Mouse (Mus musculus) heart, embryonic 16.5 days (tissue): Measurements from ENCODE around the gene Arpc1b. TPM values are rescaled to one million over a fixed set of nuclear protein-coding genes. Genes with fewer than 3 reads are reported as not detected.

Source experiments
- ATAC-seq: fragments of 200-750 bp; cut with Nextera tagmentation; replicated peaks from 2 replicates; pipeline ENCODE4 v1.8.0; 2017; ENCODE audit warnings: moderate number of reproducible peaks; ENCODE audit not compliant: insufficient read depth, low FRiP score; ENCODE audit errors: extremely low read depth
- H3K27ac ChIP-seq: fragments of 300-500 bp; sonication (generic); 2 replicates; pipeline ENCODE4 v1.5.1; 2014; ENCODE audit warnings: mild to moderate bottlenecking, low read length, control low read depth, moderate library complexity
- H3K27me3 ChIP-seq: fragments of 300-500 bp; sonication (generic); 2 replicates; pipeline ENCODE4 v1.6.1; 2014; ENCODE audit warnings: low read length, mixed read lengths; ENCODE audit not compliant: control insufficient read depth, insufficient read depth
- H3K36me3 ChIP-seq: fragments of 300-500 bp; sonication (generic); 2 replicates; pipeline ENCODE4 v1.6.1; 2014; ENCODE audit not compliant: control insufficient read depth, insufficient read depth
- H3K4me1 ChIP-seq: fragments of 300-500 bp; sonication (generic); 2 replicates; pipeline ENCODE4 v1.6.1; 2014; ENCODE audit warnings: low read length, mixed read lengths; ENCODE audit not compliant: control insufficient read depth, insufficient read depth
- H3K4me2 ChIP-seq: fragments of 300-500 bp; sonication (generic); 2 replicates; pipeline ENCODE4 v1.6.1; 2014; ENCODE audit warnings: low read depth, mild to moderate bottlenecking, control low read depth, low read length
- H3K4me3 ChIP-seq: fragments of 300-500 bp; sonication (generic); 2 replicates; pipeline ENCODE4 v1.5.1; 2014; ENCODE audit warnings: mild to moderate bottlenecking, control low read depth, low read length
- H3K9ac ChIP-seq: fragments of 300-500 bp; sonication (generic); 2 replicates; pipeline ENCODE4 v1.6.1; 2014; ENCODE audit warnings: low read length, control low read depth
- H3K9me3 ChIP-seq: fragments of 300-500 bp; sonication (generic); replicated peaks from 2 replicates; pipeline ENCODE4 v1.6.1; 2016; ENCODE audit warnings: low read length; ENCODE audit not compliant: control insufficient read depth
- WGBS: fragments of 180-500 bp; shearing (Covaris S2); extraction: QIAGEN DNeasy Blood & Tissue Kit; methylation state at CpG from one replicate; pipeline ENCODE4 v1.1.7; 2014; 5-methylcytosine and 5-hydroxymethylcytosine counted together
- polyA plus RNA-seq: library from polyadenylated mRNA; unstranded; fragments of >200 nt; fragmentation: Nextera tagmentation; extraction: Ambion mirVana; gene quantifications from 2 replicates; pipeline ENCODE4 v1.2.1, GENCODE M21; 2015

The Arpc1b gene
- polyA plus RNA-seq, 1 experiment from 2014 or later = 300 TPM

DNA sequence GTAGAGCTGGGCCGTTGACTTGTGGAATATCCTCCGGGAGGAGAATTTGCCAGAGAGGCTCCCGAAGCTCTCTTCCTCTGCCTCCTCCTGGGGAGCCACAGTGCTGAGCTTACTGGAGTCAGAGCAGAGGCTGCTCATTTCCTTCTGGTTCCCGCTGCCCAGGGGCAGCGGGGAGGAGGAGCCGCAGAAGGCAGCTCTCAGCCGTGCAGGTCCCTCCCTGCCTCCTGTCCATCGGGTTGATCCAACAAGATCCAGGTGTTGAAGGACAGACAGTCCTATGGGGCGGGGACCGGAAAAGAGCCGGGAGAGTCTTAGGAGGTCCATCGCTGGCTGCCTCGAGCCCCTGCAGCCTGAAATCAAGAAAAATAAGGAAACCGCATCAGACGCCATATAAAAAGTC is 51.2 kb downstream of the Arpc1b start:
- Histone ChIP-seq H3K4me2 (no peak overlapping the region; the same call in 1 of the 2 replicates), H3K9me3 (no peaks in the 10 kb centered on the region), H3K9ac (no peak overlapping the region), H3K36me3 (peaks cover 3% of the 10 kb centered on the region; the same call in 1 of the 2 replicates), H3K27ac (peak overlapping the region; percentile 24; the same call in 1 of the 2 replicates), H3K4me3 (no peak overlapping the region), H3K27me3 (no peaks in the 10 kb centered on the region), H3K4me1 (peaks cover 18% of the 10 kb centered on the region)
- 77% methylated on average over 15 of the region's 15 CpGs for WGBS
- ATAC-seq = no peak

DNA sequence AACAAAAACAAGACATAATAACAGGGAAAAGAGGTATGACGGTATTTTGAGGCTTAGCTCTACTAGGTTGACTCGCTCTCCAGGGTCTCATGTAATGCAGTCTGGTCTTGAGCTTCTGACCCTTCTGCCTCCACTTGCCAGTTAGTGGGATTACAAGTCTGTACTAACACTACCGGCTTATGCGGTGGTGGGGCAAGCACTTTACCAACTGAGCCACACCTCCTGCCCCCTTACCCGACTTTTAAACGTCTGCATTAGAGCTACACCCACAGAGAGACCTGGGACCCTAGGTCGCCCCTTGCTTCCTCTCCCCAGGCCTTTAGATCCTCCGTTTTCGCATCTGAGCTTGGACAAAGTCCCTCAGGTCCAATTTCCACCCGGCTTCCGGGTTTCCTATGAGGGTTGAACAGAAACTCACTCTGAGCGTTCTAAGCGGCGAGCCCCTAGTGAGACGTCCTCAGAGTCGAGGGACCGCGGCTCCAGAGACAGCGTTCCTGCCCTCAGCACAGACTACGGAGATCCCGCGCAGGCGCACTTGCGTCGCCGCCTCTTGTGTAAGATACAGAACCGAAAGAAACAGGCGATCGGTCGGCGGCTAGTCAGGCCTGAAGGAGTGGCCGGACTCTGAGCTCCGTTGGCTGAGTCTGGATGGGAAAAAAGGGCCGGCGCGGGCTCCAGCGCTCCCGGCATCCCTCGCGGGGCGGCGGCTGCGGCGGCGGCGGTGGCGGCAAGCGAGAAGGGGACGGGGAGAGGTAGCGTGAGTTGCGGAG is 52.7 kb downstream of the Arpc1b start, which contains the start of the genes Ptcd1 and Cpsf4:
TSS of gene Ptcd1 (minus strand) at position 573 of the 770 bp plus-strand sequence.
TSS of gene Cpsf4 (plus strand) at position 678 of the 770 bp plus-strand sequence.
- Histone ChIP-seq H3K4me3 (peak within 1 kb of the TSS; percentile 85), H3K4me2 (peak within 1 kb of the TSS; percentile 80), H3K27me3 (no peaks in the 10 kb centered on the region), H3K9ac (peak within 1 kb of the TSS; percentile 93), H3K27ac (peak within 1 kb of the TSS; percentile 86), H3K4me1 (peaks cover 18% of the 10 kb centered on the region), H3K36me3 (peaks cover 6% of the 10 kb centered on the region), H3K9me3 (no peaks in the 10 kb centered on the region)
- peak; percentile 94 for ATAC-seq
- WGBS = under 1% methylated on average over 51 of the region's 51 CpGs

DNA sequence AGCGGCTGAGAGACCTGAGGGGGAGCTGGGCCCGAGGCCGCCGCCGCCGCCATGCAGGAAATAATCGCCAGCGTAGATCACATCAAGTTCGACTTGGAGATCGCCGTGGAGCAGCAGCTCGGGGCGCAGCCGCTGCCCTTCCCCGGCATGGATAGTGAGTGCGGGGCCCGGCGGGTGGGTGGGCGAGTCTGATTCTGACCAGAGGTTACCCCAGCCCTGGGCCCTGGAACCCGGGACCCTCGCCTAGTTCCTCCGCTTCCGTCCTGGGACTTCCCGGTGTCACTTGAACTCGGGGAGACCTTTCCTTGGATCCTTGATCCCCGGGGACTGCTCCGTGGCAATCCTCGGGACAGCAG is 53.3 kb downstream of the Arpc1b start:
- no peaks in the 10 kb centered on the region for H3K27me3 ChIP-seq
- peak overlapping the region; percentile 75 for H3K27ac ChIP-seq
- peaks cover 10% of the 10 kb centered on the region for H3K36me3 ChIP-seq
- H3K4me2 ChIP-seq = peak overlapping the region; percentile 78
- WGBS = under 1% methylated on average over 28 of the region's 28 CpGs
- H3K9ac ChIP-seq = peak overlapping the region; percentile 93
- no peaks in the 10 kb centered on the region for H3K9me3 ChIP-seq
- ATAC-seq = peak; percentile 38
- H3K4me3 ChIP-seq = peak overlapping the region; percentile 85
- peaks cover 18% of the 10 kb centered on the region for H3K4me1 ChIP-seq

DNA sequence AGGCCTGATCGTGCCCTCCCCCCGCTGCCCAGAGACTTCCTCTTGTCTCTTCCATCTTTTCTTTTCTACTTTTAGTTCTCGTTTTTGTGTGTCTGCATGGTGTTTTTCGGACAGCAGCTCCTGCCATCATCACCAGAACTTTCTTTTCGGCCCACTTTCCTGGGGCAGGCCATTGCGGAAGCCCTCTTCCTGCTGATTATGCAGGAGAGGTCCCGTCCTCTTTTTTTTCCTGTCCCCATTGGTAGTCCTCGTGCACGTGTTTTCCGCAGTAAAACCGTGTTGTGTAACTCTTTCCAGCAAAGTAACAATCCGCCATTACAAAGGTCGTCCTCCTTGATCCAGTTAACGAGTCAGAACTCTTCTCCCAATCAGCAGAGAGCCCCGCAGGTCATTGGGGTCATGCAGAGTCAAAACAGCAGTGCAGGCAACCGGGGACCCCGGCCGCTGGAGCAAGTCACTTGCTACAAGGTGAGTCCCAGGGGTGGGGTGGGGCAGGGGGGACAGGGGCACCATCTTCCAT is 64.5 kb downstream of the Arpc1b start:
- H3K27me3 ChIP-seq = no peaks in the 10 kb centered on the region
- WGBS = 83% methylated on average over 18 of the region's 18 CpGs
- H3K4me1 ChIP-seq = no peaks in the 10 kb centered on the region
- no peak overlapping the region for H3K27ac ChIP-seq
- H3K9ac ChIP-seq = no peak overlapping the region
- H3K36me3 ChIP-seq = peaks cover 58% of the 10 kb centered on the region
- ATAC-seq = no peak
- H3K9me3 ChIP-seq = no peaks in the 10 kb centered on the region
- no peak overlapping the region for H3K4me2 ChIP-seq
- H3K4me3 ChIP-seq = no peak overlapping the region

Other genes with a start within 250 kb of the Arpc1b start
- gene Smurf1, start 148.4 kb upstream of the Arpc1b start, polyA plus RNA-seq = 9.3 and 13.5 TPM in 2 replicates
- gene Gm4871, start 81.5 kb upstream of the Arpc1b start, polyA plus RNA-seq = not detected in 2 replicates
- not detected in 2 replicates for gene 1700018F24Rik, start 71.2 kb upstream of the Arpc1b start, polyA plus RNA-seq
- gene Arpc1a, start 30.4 kb upstream of the Arpc1b start, polyA plus RNA-seq = 91.5 and 93.7 TPM in 2 replicates
- 0.11 TPM in 1 of 2 replicates, not detected in the other for gene Kpna7, start 30.2 kb upstream of the Arpc1b start, polyA plus RNA-seq
- 46.0 and 49.8 TPM in 2 replicates for gene Pdap1, start 26.0 kb downstream of the Arpc1b start, polyA plus RNA-seq
- 118 and 134 TPM in 2 replicates for gene Bud31, start 26.1 kb downstream of the Arpc1b start, polyA plus RNA-seq
- gene Ptcd1, start 52.9 kb downstream of the Arpc1b start, polyA plus RNA-seq = 16.4 and 17.2 TPM in 2 replicates
- gene Cpsf4, start 53.0 kb downstream of the Arpc1b start, polyA plus RNA-seq = 25.9 and 26.5 TPM in 2 replicates
- 1,156 and 1,380 TPM in 2 replicates for gene Atp5j2, start 77.8 kb downstream of the Arpc1b start, polyA plus RNA-seq
- 7.0 and 8.0 TPM in 2 replicates for gene Zkscan14, start 87.7 kb downstream of the Arpc1b start, polyA plus RNA-seq
- gene Zkscan5, start 90.3 kb downstream of the Arpc1b start, polyA plus RNA-seq = 9.8 and 9.9 TPM in 2 replicates
- 30.0 and 31.9 TPM in 2 replicates for gene Zfp655, start 117.5 kb downstream of the Arpc1b start, polyA plus RNA-seq
- 0.51 and 0.64 TPM in 2 replicates for gene Zscan25, start 166.3 kb downstream of the Arpc1b start, polyA plus RNA-seq
- gene Cyp3a57, start 231.1 kb downstream of the Arpc1b start, polyA plus RNA-seq = not detected in 2 replicates